Mouse (Mus musculus) E14TG2a.4 (cell line): Measurements from ENCODE around the gene Cdh13.

Source experiments
- CTCF ChIP-seq: conservative IDR thresholded peaks from 2 replicates; pipeline ENCODE4 v1.5.1; 2014; ENCODE audit warnings: low read length
- POU5F1 ChIP-seq: IDR thresholded peaks from 2 replicates; pipeline ENCODE4 v1.6.1; 2014; ENCODE audit warnings: low read length, borderline replicate concordance

DNA sequence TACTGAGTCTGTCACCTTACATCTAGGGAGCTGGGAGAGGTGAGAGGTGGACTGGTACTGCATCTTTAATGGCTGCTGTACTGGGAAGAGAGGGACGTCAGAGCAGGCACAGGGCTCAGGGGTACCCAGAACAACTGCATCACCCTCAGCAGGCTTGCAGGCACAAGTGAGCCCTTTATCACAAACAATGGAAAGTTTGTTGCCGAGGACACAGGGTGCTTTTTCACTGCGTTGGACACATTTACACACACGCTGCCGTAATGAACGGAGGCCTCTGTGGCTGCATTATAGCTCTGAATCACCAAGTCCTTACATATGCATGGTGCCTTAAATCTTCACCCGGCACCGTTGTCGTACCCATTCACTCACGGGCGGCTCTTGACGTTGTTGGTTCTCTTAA lies 470.2 kb downstream of the Cdh13 start:
- no peak for TF ChIP-seq CTCF
- TF ChIP-seq POU5F1: no peak
